Mouse (Mus musculus) yolk sac, embryonic 10.5 days (tissue): Measurements from ENCODE around the gene Cacfd1.
A peak's percentile ranks its signal among the peaks of the same experiment; 100 is the strongest.

Source experiments
- DNase-seq: peaks from one replicate; pipeline ENCODE4 v3.0.0-alpha.2; 2017; ENCODE audit warnings: low spot score

Cacfd1 gene

GRCm38 (mm10) chr2:27009714-27010244, at the start of gene Cacfd1:
Gene Cacfd1 (plus strand): TSS chr2:27009926.
- DNase-seq, result peak; percentile 95

GRCm38 (mm10) chr2:26960756-26961155, 49.0 kb upstream of the Cacfd1 start:
- DNase-seq, result no peak

DNA sequence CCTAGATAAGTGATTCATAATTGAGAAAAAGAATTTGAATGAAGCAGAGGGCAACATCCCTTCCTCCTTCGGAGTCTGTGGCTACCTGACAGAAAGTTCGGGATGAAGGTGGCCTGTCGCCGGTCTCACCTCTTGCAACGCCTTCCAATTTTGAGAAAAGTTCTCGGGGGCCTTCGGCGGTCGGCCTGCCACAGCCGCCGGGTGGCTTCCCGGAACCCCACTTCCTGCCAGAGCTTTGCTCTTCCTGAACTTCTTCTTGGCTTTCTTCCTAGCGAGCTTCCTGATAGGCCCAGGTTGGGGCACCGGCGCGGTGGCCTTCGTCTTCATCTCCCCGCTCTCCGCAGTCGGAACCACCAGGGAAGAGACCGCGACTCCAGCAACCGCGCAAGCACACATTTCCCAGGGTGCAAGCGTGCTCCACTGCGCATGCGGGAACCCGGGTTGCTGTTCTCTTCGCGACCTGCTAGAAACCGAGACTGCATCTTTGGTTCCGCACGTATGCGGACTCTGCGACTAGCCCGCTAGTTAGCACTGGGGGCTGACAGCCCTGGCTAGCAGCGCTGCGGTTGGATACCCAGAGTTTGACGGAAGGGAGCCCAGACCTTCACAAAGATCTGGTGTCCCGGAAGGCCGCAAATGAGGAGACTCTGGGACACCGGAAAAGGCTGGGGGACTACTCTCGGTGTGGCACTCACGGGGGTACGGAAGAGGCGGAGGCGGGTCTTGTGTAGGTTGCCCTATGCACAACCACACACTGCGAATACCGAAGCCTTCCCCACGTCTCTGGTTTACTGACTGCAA, 45.6 kb upstream of the Cacfd1 start, which contains the start of gene Rexo4:
Rexo4 (minus strand) TSS at position 464 of the 801 bp plus-strand sequence.
- peak; percentile 93 for DNase-seq

GRCm38 (mm10) chr2:26964724-26965370, 44.9 kb upstream of the Cacfd1 start:
- DNase-seq, result peak; percentile 22

- DNase-seq, result no peak
Measured at GRCm38 (mm10) chr2:26967262-26967661, 42.5 kb upstream of the Cacfd1 start.

DNA sequence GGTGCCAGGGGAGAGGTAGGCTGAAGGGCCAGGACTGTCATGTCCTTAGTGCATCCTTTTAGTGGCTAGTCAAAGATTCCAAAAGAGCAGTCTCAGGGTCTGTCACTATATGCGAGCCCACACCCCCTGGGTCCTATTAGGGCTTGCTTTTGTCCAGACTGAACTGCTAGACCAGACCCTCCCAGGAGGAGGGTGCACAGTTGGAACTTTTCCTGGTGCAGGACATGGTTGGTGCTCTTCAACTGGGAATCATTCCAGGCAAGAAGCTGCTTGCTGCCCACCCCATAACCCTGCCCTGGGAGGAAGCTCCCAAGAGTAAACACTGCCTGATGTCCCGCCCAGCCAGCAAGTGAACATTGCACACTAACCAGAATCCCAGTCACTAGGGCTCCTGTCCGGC, 36.6 kb upstream of the Cacfd1 start, which contains the start of gene Adamts13:
Adamts13 (plus strand) TSS at position 301 of the 400 bp plus-strand sequence.
- peak; percentile 26 for DNase-seq

GRCm38 (mm10) chr2:26973960-26974359, 35.8 kb upstream of the Cacfd1 start:
- DNase-seq, result peak; percentile 39

GRCm38 (mm10) chr2:26980361-26980760, 29.4 kb upstream of the Cacfd1 start:
- DNase-seq, result no peak

- no peak for DNase-seq
Measured at GRCm38 (mm10) chr2:26984179-26984578, 25.5 kb upstream of the Cacfd1 start.

- no peak for DNase-seq
Measured at GRCm38 (mm10) chr2:26984640-26985039, 25.1 kb upstream of the Cacfd1 start.

- no peak for DNase-seq
Measured at GRCm38 (mm10) chr2:26993936-26994335, 15.8 kb upstream of the Cacfd1 start.

DNA sequence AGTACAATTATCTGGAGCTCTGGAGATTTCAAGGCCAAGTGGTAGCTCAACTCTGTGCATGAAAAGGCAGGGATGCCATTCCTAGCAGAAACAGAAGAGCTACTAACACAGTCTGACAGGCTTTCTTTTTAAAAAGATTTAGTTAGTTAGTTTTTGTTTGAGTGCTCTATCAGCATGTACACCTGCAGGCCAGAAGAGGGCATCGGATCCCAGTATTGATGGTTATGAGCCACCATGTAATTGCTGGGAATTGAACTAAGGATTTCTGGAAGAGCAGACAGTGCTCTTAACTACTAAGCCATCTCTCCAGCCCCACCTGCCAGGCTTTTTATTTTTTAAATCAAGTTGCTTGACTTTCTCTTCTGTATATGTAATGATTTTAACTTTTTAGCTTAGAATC, 12.2 kb upstream of the Cacfd1 start:
- DNase-seq, result no peak

GRCm38 (mm10) chr2:26997993-26998392, 11.7 kb upstream of the Cacfd1 start:
- DNase-seq, result no peak

- DNase-seq, result no peak
Measured at GRCm38 (mm10) chr2:27006255-27006654, 3.5 kb upstream of the Cacfd1 start.

- no peak for DNase-seq
Measured at GRCm38 (mm10) chr2:27007701-27008100, 2.0 kb upstream of the Cacfd1 start.

DNA sequence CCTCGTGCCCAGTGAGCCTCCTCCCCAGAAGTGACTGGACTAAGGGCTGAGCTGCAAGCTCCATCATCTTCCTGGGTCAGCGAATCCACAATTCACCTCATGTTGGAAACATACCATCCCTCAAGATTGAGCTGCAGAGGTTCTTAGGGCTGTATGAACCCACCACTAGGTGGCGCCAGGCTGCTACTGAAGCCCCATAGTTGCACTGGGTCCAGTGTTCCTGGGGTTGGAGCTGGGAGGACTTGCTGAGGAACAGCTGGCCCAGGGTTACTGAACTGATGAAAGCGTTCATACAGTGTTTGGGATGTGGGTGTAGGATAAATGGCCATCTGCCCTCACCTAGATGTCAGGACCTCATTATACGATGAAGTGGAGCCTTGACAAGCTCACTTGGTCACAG, 8.1 kb downstream of the Cacfd1 start:
- no peak for DNase-seq

- DNase-seq, result no peak
Measured at GRCm38 (mm10) chr2:27019530-27019929, 9.8 kb downstream of the Cacfd1 start.

- DNase-seq, result no peak
Measured at GRCm38 (mm10) chr2:27021103-27021502, 11.4 kb downstream of the Cacfd1 start.

- no peak for DNase-seq
Measured at GRCm38 (mm10) chr2:27022612-27023011, 12.9 kb downstream of the Cacfd1 start.

- DNase-seq, result no peak
Measured at GRCm38 (mm10) chr2:27024136-27024535, 14.4 kb downstream of the Cacfd1 start.

- DNase-seq, result no peak
Measured at GRCm38 (mm10) chr2:27025545-27025944, 15.8 kb downstream of the Cacfd1 start.

- no peak for DNase-seq
Measured at GRCm38 (mm10) chr2:27026332-27026731, 16.6 kb downstream of the Cacfd1 start.
